Mouse (Mus musculus): ENCODE data around the gene Pigr.

DNA sequence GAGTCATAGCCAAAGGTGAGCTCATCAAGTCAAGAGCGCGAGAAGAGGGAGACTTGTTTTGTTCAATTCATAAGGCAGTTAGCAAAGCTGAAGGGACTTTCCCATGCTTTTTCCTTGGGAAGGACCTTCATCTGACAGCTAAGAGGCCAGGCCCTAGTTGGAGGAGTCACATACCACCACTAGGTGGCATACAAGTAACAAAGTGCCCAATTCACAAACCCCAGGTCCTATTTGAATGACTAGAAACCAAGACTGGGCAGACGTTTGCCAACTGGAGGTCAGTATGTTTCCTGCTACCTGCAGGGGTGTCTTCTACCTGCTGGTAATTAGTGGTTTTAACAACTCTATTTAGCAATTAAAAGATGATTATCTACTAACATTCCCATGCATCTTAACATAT, 48.7 kb downstream of the Pigr start:
- TF ChIP-seq EP300 (optimal IDR thresholded peaks at IDR 0.05) (no peak), CTCF (IDR thresholded peaks at IDR 0.05; ENCODE audit: low read depth) (peak; percentile 89)
